Mouse (Mus musculus) heart, adult 8-10 months (tissue): ENCODE data around the gene Pcyox1. TPM values are rescaled to one million over a fixed set of nuclear protein-coding genes. Genes with fewer than 3 reads are reported as not detected.
A peak's percentile ranks its signal among the peaks of the same experiment; 100 is the strongest.
"Not testable (repeated sequence)": the region's sequence is repeated elsewhere in the genome, so short reads cannot be mapped to it uniquely, and the experiment has no call there.

Experiments used
- DNase-seq: peaks from one replicate; pipeline ENCODE4 v3.0.0; 2022; ENCODE audit warnings: low spot score
- total RNA-seq, 4 experiments: library from RNA; stranded (reverse); gene quantifications; 2 replicates each; pipeline ENCODE4 v1.2.4; 2022

Gene Pcyox1
- total RNA-seq, 4 experiments from 2014 or later: 68.7 to 96.5 (median 89.3) TPM

DNA sequence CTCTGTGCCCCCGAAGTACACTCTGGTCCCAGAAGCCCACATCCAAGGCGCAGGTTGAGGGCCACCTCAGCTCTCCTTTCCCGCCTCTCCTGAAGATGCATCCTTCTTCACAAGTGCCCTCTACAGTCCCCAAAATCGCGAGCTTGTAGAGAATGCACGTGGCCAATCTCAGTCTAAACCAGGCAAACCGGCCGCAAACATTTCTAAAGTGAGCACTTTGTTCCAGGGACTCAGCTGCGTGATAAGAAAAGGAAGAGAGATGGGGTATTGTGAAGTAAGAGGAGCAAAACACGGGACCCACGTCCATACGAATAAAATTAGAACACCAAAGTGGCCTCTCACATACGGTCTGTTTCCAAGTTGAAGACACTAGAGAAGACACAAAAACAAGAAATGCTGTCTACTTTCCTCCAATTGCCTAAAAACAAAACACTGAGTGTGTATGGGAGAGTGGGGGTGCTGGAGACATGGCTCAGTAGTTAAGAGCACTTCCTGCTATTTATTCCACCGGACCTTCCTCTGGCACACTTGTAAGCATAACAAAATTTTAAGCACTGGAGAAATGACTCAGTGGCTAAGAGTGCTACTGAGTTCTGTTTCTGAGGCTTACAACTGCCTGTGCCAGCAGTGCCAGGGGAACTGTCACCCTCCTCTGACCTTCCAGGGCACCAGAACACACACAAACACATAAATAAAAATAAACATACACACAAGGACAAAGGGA, 465 bp upstream of the Pcyox1 start:
- DNase-seq: no peak

DNA sequence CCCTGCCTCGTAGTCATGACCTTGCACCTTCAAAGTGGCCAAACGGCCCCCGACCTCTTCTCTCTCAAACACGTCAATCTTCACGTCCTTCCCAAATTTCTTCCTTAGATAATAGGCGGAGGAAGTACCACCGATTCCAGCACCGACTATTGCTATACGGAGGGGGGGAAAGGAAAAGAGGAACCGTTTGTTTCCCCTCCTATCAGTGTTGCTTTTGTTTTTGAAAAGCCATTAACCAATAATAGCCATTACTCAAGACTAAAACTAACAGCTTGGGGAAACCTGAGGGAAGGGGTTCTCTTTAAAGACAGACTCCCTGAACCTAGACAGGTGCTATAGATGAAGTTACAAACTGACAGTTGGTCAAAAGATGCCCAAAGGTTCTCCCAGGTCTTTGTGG, 985 bp downstream of the Pcyox1 start:
- DNase-seq: no peak

DNA sequence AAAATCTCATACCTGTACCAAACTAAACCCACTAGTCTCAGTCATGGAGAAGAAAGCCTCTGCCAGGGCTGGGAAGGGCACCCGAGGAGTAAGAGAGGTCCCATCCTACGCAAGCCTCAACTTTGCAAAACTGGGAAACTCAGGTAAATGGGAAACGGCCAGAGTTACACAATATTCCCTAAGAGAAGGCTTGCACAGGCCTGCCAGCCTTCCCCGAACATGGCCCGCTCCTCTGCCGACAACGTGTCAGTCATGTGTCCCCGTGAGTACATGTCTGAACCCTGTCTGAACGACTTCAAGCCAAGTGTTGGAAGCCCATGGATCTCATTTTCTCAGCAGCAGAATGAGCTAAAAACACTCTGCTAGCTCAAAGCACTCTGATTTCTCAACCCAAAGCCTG, 1.9 kb downstream of the Pcyox1 start:
- DNase-seq: no peak

DNA sequence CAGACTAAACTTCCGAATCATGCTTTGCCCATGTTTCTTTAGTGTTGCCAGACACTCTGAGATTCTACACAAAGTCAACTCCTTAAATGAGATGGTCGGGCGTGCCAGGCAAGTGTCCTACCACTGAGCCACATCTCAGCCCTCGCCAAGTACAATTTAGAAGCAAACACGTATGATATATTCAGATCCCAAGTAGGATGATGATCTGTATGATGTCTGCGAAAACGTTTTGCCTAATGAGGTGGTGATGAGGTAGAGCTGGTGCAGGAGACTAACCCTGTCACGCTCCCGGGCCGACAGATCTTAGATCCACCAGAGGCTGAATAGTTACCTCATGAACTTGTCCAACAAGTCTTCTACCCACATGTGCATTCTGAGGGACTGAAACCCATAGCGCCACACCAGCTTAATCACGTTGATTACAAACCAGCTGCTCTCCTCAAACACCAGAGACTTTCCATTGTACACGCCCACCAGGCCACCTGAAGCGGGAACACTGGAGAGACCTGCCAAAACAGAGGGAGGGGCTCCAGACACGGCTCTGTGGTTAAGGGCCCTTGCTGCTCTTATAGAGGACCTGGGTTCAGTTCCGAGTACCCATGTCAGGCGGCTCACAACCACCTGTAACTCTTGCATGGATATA, 2.8 kb downstream of the Pcyox1 start:
- DNase-seq: no peak

DNA sequence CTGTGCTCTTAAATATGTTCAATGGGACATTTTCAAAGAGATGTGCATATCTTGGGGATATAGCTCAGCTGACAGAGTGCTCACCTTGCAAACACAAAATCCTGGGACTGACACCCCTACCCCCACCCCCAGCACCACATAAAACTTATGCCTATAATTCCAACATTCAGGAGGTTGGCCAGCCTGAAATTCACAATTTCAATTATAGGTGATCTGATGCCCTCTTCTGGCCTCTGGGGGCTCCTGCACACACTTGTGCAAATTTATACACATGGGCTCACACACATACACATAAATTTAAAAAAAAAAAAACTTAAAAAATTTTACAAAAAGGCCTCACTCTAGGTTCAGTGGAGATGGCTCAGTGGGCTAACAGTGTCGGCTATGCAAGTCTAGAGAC, 3.8 kb downstream of the Pcyox1 start:
- no peak for DNase-seq

DNA sequence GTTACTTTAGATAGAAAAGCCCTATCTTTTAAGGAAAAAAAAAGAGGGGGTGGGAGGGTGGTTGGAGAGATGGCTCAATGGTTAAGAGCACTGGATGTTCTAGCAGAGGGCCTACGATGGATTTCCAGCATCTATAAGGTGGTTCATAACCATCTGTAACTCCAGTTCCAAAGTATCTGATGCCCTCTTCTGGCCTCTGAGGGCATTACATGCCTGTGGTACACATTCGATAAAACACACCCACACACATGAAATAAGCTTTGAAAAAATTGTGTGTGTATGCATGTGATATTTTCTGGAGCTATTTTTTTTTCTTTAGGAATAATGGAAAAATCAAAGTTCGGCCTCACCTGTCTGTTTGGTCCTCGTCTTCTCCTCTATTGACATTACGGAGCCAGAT, 5.6 kb downstream of the Pcyox1 start:
- DNase-seq: no peak

DNA sequence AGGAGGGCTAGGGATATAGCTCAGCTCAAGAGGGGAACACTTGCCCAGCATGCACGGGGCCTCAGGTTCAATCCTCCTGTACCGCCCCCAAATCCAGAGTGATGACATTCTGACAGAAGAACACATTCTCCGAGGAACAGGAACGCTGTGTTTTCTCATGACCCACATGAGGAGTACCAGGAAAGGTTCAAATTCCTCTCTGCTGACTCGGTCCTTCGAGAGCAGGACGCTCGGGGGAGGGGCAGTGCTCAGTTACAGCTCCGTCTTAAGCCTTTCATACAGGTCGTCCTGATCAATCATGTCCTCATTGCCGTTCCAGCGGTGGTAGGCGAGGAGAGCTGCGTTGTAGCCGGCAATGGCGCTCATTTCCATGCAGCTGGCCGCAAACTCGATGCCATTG, 8.5 kb downstream of the Pcyox1 start:
- no peak for DNase-seq

DNA sequence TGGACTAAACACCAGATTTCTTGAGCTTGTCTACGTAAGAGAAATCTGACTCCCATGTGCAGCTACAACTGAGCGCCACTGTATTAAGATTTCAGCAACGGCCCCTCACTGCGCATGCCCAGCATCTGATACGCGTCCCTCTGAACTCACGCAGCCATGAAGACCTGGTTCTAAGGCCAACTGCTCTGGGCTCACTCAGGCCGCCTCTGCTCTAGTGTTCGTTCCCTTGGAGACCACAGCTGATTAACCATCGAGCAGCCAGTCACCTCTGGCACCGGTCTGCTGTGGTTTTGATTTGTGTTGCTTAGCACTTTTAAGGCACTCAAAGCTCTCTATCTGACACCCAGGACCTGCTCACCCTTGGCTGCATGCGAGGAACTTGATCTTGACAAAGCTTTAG, 9.6 kb downstream of the Pcyox1 start:
- DNase-seq: no peak

DNA sequence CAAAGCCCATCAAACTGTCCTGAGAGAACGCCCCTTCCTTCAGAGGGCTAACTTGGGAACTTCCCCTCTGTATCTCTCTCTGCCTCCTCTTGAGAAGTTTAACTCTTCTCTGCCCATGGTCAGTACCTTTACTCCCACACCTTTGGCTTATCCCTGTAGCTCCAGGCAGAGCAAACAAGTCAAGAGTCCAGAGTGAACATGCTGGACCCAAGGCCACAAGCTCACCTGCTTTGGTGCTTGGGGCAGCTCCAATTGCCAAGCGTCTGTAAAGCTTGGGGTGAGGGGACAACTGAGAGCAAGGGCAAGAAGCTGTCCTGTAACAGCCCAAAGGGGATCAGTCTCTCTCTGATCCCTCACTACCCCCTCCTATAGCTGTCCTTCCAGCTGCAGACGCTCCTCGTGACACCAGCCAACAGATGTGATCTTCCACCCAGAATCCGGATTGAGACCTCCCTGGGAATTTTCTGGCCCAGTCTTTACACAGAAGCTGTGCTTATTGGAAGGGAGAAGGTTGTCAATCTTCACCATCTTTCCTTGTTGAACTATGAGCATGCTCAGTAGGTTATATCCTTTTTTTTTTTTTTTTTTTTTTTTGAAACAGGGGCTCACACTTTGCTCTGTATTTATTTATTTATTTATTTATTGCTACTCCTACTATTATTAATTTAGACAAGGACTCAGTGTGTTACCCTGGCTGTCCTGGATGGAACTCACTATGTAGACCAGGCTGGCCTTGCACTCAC, 11.4 kb downstream of the Pcyox1 start:
- DNase-seq: no peak

DNA sequence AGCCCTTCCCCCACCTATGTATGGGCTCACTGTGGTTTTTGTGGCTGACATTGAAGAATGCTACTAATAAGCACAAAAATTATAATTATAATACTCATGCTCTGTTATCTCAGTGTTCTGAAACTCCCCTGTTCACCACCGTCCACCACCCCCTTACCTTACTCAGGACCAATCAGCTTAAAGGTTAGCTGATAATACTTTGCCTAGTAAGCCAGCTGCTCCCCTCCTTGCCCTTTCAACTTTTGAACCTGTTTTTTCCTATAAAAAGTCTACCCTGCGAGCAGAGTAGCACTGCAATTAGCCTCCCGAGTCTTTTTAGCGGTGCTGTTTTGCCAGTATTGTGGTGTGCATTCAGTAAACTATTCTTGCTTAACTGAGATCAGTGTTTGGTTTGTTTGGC, 12.3 kb downstream of the Pcyox1 start:
- DNase-seq: no peak

DNA sequence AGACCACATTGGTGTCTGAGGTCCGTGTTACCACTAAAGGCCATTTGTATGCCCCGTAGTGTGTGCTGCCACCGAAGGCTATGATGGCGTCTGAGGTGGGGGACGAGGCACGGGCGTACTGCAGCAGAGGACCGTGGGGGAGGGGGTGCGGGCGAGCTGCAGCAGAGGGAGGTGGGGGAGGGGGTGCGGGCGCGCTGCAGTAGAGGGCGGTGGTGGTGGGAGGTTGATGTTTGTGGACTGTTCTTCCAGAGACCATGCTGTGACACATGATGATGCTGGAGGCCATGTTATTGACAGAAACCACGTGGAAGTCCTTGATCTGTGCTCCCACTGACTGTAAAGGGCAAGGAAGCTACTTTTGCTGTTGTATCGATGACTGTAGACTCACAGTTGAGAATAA, 13.6 kb downstream of the Pcyox1 start:
- DNase-seq: no peak

DNA sequence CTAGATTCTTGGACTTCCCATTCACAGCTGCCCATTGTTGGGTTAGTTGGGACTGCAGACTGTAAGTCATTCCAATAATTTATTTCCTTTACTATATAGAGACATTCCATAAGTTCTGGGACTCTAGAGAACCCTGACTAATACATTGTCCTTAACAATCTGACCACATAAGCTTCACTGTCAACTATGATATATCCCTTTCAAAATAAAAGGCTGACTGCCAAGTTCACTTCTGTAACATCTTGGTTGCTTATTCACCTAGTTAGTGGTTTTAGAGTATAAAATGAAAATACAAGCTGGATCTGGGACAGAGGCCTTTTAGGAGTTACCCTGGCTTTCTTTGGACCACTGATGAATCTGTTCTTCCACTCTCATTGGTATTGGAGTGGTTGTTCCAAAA, 14.4 kb downstream of the Pcyox1 start:
- no peak for DNase-seq

DNA sequence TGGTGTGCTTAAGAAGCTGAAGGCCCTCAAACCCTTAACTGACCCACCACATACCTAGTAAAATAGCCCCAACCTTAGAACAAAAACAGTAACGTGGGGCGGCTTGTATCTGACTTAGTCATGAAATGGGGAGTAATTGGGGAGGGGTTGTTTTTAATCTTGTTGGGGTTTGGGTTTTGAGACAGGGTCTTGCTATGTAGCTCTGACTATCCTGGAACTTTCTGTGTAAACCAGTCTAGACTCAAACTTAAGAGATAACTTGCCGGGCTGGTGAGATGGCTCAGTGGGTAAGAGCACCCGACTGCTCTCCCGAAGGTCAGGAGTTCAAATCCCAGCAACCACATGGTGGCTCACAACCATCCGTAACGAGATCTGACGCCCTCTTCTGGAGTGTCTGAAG, 16.8 kb downstream of the Pcyox1 start:
- not testable (repeated sequence) for DNase-seq

DNA sequence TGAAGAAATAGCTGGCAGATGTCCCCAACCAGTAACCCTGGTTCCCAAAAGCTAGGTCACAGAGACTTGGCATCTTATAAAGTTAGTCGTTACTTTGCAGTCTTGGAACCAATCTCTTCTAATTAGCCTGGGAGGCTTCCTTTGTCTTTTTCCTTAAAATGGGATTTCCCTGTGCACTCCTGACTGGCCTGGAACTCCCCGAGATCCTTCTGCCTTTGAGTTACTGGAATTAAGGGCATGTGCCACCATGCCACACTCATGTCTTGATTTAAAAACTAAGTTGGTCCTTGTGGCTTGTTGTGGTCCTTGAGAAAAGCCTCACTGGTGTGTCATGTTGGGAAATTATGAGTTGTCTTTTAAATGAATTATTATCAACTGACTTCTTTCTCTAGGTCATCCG, 18.6 kb downstream of the Pcyox1 start:
- DNase-seq: no peak

DNA sequence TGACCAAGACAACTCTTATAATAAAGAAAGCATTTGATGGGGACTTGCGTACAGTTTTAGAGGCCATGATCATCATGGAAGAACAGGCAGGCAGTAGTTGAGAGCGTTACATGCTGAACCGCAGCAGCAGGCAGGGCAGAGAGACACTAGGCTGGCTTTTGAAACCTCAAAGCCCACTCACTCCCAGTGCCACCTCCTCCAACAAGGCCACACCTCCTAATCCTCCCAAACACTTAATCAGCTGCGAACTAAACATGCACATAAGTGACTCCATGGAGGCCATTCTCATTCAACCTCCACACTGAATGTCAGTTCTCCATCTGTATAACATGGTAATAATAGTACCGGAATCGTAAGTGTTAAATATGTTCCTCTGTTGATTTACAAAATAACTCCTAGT, 23.4 kb downstream of the Pcyox1 start:
- no peak for DNase-seq

DNA sequence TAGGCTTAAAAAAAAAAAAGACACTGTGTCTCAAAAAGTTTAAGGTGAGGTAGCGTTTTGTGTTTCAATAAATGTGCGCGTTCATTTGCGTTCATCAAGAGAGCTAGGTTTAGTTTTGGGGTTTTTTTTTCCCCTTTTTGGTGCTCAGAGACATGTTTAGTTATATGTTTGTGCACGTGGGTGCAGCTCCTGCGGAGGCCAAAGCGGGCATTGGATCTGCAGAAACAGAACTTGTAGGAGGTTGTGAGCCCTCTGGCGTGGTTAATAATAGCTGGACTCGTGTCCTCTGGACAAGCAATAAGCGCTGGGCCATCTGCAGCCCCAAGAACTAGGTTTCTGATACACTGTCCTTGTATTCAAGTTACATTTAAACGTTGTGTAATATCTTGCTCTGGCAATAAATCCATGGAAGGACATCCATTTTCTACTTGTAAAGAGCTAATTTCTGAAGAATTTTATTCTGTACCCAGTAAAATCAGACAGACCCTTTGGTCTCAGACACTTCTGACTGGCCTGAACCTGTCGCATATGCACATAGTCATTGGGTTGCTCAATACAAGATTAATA, 24.9 kb downstream of the Pcyox1 start:
- no peak for DNase-seq

DNA sequence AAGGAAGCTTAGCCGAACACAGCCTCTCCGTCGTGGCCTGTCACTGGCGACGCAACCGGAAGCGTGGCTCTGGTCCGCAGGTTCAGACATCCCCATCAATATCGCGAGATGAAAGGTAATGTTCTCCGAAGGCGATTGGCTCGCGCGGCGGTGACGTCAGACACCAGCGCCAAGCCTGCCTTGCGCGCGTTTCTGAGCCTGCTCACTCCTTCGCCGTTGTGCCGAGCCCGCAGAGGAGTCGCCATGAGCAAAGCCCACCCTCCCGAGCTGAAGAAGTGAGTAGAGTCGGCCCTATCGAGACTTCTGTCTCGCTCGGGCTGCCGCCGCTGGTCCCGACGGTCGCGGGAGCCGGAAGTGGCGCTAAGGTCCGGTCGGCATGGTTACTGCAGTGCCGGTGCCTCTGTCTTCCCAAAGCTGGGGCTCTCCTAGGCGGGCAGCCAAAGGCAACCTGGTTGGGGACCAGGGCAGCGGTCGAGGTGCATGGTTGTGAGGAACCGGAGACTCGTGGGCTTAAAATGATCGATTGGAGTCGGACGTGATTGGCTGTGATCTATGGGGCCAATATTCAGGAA, 25.5 kb downstream of the Pcyox1 start:
- DNase-seq: peak; percentile 96

DNA sequence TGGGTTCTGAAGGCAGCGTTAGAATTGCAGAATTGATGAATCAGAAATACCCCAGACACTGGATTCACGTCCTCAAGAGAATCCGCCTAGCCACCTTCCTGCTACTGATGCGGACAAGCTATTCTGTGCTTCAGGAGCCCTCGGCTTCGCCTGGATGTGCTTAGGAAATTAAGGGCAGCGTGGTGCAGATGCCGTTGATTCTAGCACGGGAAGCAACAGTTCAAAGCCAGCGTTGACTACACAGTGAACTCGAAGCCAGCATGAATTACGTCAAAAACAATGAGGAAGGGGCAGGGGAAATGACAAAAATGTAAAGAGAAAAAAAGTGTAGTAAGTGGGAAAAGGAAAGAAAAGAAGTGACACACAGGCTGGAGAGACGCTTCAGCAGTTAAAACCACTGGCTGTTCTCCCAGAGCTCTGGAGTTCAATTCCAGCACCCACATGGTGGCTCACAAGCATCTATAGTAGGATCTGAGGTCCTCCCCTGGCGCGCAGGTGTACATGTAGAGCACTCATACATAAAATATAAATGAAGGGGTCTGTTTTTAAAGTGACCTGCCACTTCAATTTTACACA, 26.1 kb downstream of the Pcyox1 start, which contains the start of gene Snrpg:
Snrpg (plus strand) TSS at position 541 of the 576 bp plus-strand sequence.
- no peak for DNase-seq

DNA sequence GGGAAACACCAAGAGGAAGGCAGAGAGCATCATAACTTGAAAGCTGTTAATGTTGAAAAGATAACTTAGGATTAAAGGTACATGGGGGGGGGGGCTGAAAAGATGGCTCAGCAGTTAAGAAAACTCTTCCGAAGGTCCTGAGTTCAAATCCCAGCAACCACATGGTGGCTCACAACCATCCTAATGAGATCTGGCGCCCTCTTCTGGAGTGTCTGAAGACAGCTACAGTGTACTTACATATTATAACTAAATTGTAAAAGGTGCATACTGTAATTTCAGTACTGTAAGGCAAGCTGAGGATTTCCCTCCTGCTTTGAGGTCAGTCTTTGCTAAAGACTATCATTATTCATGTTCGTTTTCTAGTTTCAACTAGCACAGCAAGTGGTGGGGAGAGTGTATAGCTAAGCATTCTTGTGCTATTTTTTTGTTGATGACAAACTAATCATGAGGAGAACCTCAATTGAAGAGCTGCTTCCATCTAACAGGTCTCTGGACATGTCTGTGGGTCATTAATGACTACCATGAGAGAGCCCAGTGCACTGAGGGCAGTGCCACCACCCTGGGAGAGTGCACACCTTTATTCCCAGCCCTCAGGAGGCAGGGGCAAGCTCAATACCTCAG, 26.8 kb downstream of the Pcyox1 start:
- DNase-seq: no peak

DNA sequence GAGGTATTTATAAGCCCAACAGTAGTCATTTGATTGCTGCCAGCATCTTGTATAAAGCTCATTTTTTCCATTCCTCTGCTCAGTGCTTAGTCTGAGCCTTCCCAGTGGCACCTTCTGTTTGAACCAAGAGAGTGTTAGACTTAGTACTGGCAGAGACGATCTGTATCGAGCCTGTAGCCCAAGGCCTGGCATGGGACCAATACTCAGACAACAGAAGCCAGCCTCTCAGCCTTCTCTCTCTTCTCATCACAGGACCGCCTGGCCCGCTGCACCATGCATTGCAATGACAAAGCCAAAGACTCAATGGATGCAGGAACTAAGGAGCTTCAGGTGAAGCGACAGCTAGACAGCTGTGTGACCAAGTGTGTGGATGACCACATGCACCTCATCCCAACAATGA, 28.5 kb downstream of the Pcyox1 start:
- no peak for DNase-seq

DNA sequence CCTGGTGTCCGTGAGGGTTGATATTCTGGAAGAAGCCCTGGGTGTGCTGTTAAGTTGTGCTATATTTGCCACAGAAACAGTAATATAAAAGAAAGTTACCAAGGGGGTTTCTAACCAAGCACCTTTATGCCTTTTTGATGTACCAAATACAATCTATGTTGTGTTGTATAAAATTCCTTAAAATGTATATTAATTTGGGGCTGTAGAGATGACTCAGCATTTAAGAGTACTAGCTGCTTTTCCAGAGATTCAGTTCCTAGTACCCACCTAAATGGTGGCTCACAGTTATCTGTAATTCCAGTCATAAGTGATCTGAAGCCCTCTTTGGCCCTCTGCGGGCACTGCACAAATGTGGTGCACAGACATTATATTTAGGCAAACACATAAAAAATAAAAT, 30.1 kb downstream of the Pcyox1 start:
- no peak for DNase-seq
